Mouse (Mus musculus): Measurements from ENCODE around the gene Vash2. TPM values are rescaled to one million over a fixed set of nuclear protein-coding genes. Genes with fewer than 3 reads are reported as not detected.

Gene Vash2
- total and polyA plus RNA-seq, 3 experiments: 0.04 to 0.17 (median 0.16) TPM

DNA sequence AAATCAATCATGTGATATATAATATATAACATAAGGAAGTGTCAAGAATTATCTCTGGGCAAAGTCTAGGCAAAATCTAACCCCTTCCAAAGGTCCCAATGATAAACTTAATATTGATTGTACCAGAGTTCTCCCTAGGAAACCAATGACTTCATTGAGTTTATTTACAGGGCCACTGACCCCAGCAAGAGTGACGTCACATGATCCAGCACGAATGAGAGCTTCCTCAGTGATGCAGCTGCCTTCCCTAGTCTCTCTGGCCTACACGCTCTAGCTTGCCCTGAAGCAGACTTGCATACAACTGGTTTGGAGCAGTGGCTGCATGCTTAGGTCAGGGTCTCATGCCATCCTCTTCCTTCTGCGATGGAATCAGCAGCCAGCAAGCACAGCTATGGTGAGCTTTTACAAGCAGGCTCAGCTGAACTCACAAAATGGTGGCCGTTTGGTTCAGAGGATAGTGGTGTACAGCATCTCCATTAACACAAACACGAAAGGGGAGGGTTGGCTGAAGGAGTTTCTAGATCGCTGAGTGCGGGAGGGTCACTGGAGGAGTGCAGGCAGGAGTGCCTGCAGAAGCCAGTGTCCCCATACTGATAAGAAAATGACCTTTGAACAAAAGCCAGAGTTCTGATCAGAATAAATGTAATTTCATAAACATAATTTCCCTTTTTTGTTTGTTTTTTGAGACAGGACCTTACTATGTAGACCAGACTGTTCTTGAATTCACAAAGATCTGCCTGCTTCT, 59.2 kb downstream of the Vash2 start:
- DNase-seq (ENCODE audit: extremely low read depth): no peak
- Histone ChIP-seq H3K4me2 (ENCODE audit: insufficient read depth, low read depth, poor library complexity, severe bottlenecking) (no peak overlapping the region), H3K4me1 (ENCODE audit: control insufficient read depth in 1 of 2, insufficient read depth in 2 of 2) (peaks cover 8 to 10% of the 10 kb centered on the region in 2 experiments; a peak in 2 of 4 replicates), H3K36me3 (replicated peaks in 1 of 2; ENCODE audit: control insufficient read depth in 1 of 2, insufficient read depth in 1 of 2, low read length in 1 of 2) (no peaks in the 10 kb centered on the region), H3K4me3 (replicated peaks in 1 of 3; ENCODE audit: low read depth in 2 of 3, low read length in 2 of 3, poor library complexity in 1 of 3) (no peak overlapping the region), H3K27me3 (replicated peaks) (no peaks in the 10 kb centered on the region), H3K9ac (ENCODE audit: insufficient read depth, low read depth) (no peak overlapping the region), H3K9me3 (replicated peaks; ENCODE audit: low read length) (no peaks in the 10 kb centered on the region), H3K27ac (ENCODE audit: insufficient read depth, low read depth) (no peak overlapping the region), H3K79me2 (replicated peaks; ENCODE audit: control insufficient read depth, extremely low read depth, insufficient read depth, poor library complexity, severe bottlenecking) (peaks cover 2% of the 10 kb centered on the region; the same call in 1 of the 2 replicates)
- dilution Hi-C loops (cut with MboI; ENCODE audit: extremely low pct_ligation_motif_present, extremely low pct_unique_long_range_greater_than_20kb, low sequenced_read_pairs): no loop called here
- TF ChIP-seq CHD2 (IDR thresholded peaks at IDR 0.05; ENCODE audit: low read length): no peak
- TF ChIP-seq MAFK (IDR thresholded peaks at IDR 0.05; ENCODE audit: insufficient replicate concordance, low read length): no peak
- TF ChIP-seq SIN3A (IDR thresholded peaks at IDR 0.05; ENCODE audit: low read length): no peak
- TF ChIP-seq NELFE (IDR thresholded peaks at IDR 0.05; ENCODE audit: low read depth, low read length): no peak
- TF ChIP-seq ZNF384 (IDR thresholded peaks at IDR 0.05; ENCODE audit: low read depth, low read length): no peak
- no peak for TF ChIP-seq EP300 (IDR thresholded peaks at IDR 0.05; ENCODE audit: low read length)
- TF ChIP-seq KAT2A (IDR thresholded peaks at IDR 0.05; ENCODE audit: insufficient replicate concordance, low read length): no peak
- no peak for TF ChIP-seq POLR2A (IDR thresholded peaks at IDR 0.05; ENCODE audit: low read depth, low read length)
- TF ChIP-seq JUND (conservative IDR thresholded peaks at IDR 0.05; ENCODE audit: low read depth, low read length): no peak
- TF ChIP-seq ELF1 (IDR thresholded peaks at IDR 0.05; ENCODE audit: low read depth, low read length): no peak
- no peak for TF ChIP-seq USF1 (IDR thresholded peaks at IDR 0.05; ENCODE audit: low read depth, low read length)
- no peak for TF ChIP-seq TBP (conservative IDR thresholded peaks at IDR 0.05; ENCODE audit: low read depth, low read length)
- no peak for TF ChIP-seq E2F4 (IDR thresholded peaks at IDR 0.05; ENCODE audit: insufficient replicate concordance, low read depth, low read length)
- no peak for TF ChIP-seq NRF1 (IDR thresholded peaks at IDR 0.05; ENCODE audit: low read depth, low read length)
- no peak for TF ChIP-seq TCF12 (IDR thresholded peaks at IDR 0.05; ENCODE audit: low read depth, low read length)
- in situ Hi-C loops (cut with MboI; ENCODE audit: low pct_ligation_motif_present, low pct_unique_long_range_greater_than_20kb, low sequenced_read_pairs): no loop called here

DNA sequence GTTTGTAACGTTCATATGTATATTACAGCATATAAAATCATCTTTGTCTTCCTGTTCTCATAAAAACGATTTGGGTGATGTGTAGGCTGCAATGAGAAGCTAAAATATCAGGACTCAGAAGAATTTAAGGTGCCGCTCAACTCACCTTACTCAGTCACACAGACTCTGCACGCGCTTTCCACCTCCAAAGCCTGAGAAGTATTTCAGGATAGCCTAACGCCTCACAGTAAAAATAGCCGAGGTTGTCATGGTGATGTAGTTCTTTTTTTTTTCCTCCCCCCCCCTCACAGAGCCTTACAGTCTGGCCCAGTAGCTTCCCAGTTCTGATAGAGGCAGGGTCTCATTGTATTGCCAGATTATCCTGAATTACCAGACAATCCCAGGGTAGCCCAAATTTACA, 60.2 kb downstream of the Vash2 start:
- Histone ChIP-seq H3K36me3 (replicated peaks in 1 of 2; ENCODE audit: control insufficient read depth in 1 of 2, insufficient read depth in 1 of 2, low read length in 1 of 2) (no peaks in the 10 kb centered on the region), H3K27ac (ENCODE audit: insufficient read depth, low read depth) (no peak overlapping the region), H3K27me3 (replicated peaks) (no peaks in the 10 kb centered on the region), H3K9me3 (replicated peaks; ENCODE audit: low read length) (no peaks in the 10 kb centered on the region), H3K79me2 (replicated peaks; ENCODE audit: control insufficient read depth, extremely low read depth, insufficient read depth, poor library complexity, severe bottlenecking) (peaks cover 2% of the 10 kb centered on the region; the same call in 1 of the 2 replicates), H3K9ac (ENCODE audit: insufficient read depth, low read depth) (no peak overlapping the region), H3K4me3 (replicated peaks in 1 of 3; ENCODE audit: low read depth in 2 of 3, low read length in 2 of 3, poor library complexity in 1 of 3) (no peak overlapping the region), H3K4me2 (ENCODE audit: insufficient read depth, low read depth, poor library complexity, severe bottlenecking) (no peak overlapping the region), H3K4me1 (ENCODE audit: control insufficient read depth in 1 of 2, insufficient read depth in 2 of 2) (peaks cover 8 to 10% of the 10 kb centered on the region in 2 experiments; a peak in 2 of 4 replicates)
- TF ChIP-seq ZNF384 (IDR thresholded peaks at IDR 0.05; ENCODE audit: low read depth, low read length) (0 out of 2 replicates have a peak, but pooled peaks have one; percentile 28), SIN3A (IDR thresholded peaks at IDR 0.05; ENCODE audit: low read length) (no peak)
- dilution Hi-C loops (cut with MboI; ENCODE audit: extremely low pct_ligation_motif_present, extremely low pct_unique_long_range_greater_than_20kb, low sequenced_read_pairs) (no loop called here), in situ Hi-C loops (cut with MboI; ENCODE audit: low pct_ligation_motif_present, low pct_unique_long_range_greater_than_20kb, low sequenced_read_pairs) (no loop called here)
- DNase-seq (ENCODE audit: extremely low read depth): no peak
